ENCODE assay signal across 9 mouse cellular contexts in the genomic region with DNA sequence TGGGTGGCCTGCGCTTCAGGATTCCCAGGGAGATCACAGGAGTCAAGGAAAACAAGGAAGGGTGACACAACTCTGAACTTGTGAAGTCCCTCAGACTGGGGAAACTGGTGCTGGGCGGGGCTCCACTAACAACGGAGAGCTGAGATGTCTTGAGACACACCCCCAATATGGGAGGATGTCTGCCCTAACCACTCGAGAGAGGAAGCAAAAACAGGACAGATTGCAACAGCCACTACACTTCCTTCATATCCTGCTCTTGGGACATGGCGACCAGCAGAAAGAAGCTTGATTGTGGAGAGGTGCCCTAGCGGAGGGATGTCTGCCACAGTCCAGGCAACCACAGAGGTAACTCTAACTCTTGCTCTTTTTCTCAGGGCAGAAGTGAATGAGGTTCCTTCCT. TPM values are rescaled to one million over a fixed set of nuclear protein-coding genes. Genes with fewer than 3 reads are reported as not detected.
DNase-seq lines count a peak whose midpoint lies in the region; ATAC-seq and TF ChIP-seq lines count a peak whose summit lies in the region.
"Had no signal": no experiment of that assay in that cellular context is flagged by ENCODE, and none has a peak within 500 bp of the region (broad histone marks: within the 10 kb centered on the region; RNA-seq: fewer than 3 reads in every experiment).

A gene (plus strand): TSS at position 161 of the 400 bp plus-strand sequence.

- H3K9ac ChIP-seq in heart, embryonic 12.5 days = no peak within 1 kb of the TSS
- no peak within 1 kb of the TSS for H3K9ac ChIP-seq in lung, embryonic 15.5 days
- H3K9ac ChIP-seq: hindbrain, embryonic 15.5 days had no signal

- H3K27me3 ChIP-seq in heart, embryonic 12.5 days (replicated peaks) = no peaks in the 10 kb centered on the region
- no peaks in the 10 kb centered on the region for H3K27me3 ChIP-seq in lung, embryonic 15.5 days
- H3K27me3 ChIP-seq in thymus, adult 2 months (ENCODE audit: control insufficient read depth, insufficient read depth, low read length) = no peaks in the 10 kb centered on the region
- H3K27me3 ChIP-seq: hindbrain, embryonic 15.5 days had no signal

- no peak for TF ChIP-seq CTCF in thymus, adult 2 months (IDR thresholded peaks at IDR 0.05; ENCODE audit: borderline replicate concordance, control insufficient read depth, extremely low read depth, insufficient read depth, low read length, poor library complexity)

- peaks cover 18% of the 10 kb centered on the region for H3K4me1 ChIP-seq in heart, embryonic 12.5 days (replicated peaks)
- peaks cover 15% of the 10 kb centered on the region for H3K4me1 ChIP-seq in lung, embryonic 15.5 days
- peaks cover 16% of the 10 kb centered on the region for H3K4me1 ChIP-seq in thymus, adult 2 months (replicated peaks; ENCODE audit: control insufficient read depth, insufficient read depth, low read length)
- H3K4me1 ChIP-seq: hindbrain, embryonic 15.5 days had no signal

- peak within 1 kb of the TSS; percentile 24; the same call in 1 of the 2 replicates for H3K27ac ChIP-seq in heart, embryonic 12.5 days (ENCODE audit: poor library complexity, severe bottlenecking)
- peak within 1 kb of the TSS; percentile 16; the same call in 1 of the 2 replicates for H3K27ac ChIP-seq in lung, embryonic 15.5 days
- H3K27ac ChIP-seq in thymus, adult 2 months (ENCODE audit: control insufficient read depth, insufficient read depth, low read length) = no peak within 1 kb of the TSS
- H3K27ac ChIP-seq: hindbrain, embryonic 15.5 days had no signal

- no peak for ATAC-seq in heart, embryonic 12.5 days (ENCODE audit: insufficient number of reproducible peaks, low FRiP score)
- no peak for ATAC-seq in lung, embryonic 15.5 days (ENCODE audit: borderline replicate concordance, extremely low read depth, low FRiP score, low TSS enrichment)

- TF ChIP-seq POLR2A in thymus, adult 2 months (IDR thresholded peaks at IDR 0.05; ENCODE audit: control insufficient read depth, extremely low read depth, insufficient read depth, low read length, poor library complexity) = no peak

- peak; percentile 56 for DNase-seq in layer of hippocampus, adult 9-11 months
- DNase-seq in layer of hippocampus, adult 9-10 months (ENCODE audit: low spot score) = no peak
- peak; percentile 21 for DNase-seq in thymus, adult 2 months
- DNase-seq in right cerebral cortex, postnatal 14 days = no peak
- no peak for DNase-seq in kidney, postnatal 10 days
- DNase-seq in urinary bladder, postnatal 14 days (ENCODE audit: low spot score) = no peak

- no peak within 1 kb of the TSS for H3K4me3 ChIP-seq in heart, embryonic 12.5 days
- H3K4me3 ChIP-seq in lung, embryonic 15.5 days = no peak within 1 kb of the TSS
- H3K4me3 ChIP-seq in thymus, adult 2 months (ENCODE audit: control insufficient read depth, insufficient read depth, low read length) = no peak within 1 kb of the TSS
- H3K4me3 ChIP-seq: hindbrain, embryonic 15.5 days had no signal

- H3K9me3 ChIP-seq in heart, embryonic 12.5 days (replicated peaks) = no peaks in the 10 kb centered on the region
- H3K9me3 ChIP-seq in lung, embryonic 15.5 days = no peaks in the 10 kb centered on the region
- H3K9me3 ChIP-seq: hindbrain, embryonic 15.5 days had no signal

- WGBS in heart, embryonic 12.5 days = 54% methylated on average over 6 of the region's 6 CpGs
- WGBS in lung, embryonic 15.5 days = 56% methylated on average over 6 of the region's 6 CpGs
- 21% methylated on average over 6 of the region's 6 CpGs for WGBS in thymus, adult 2 months

- no peak within 1 kb of the TSS for H3K4me2 ChIP-seq in heart, embryonic 12.5 days
- H3K4me2 ChIP-seq in lung, embryonic 15.5 days = no peak within 1 kb of the TSS; the same call in 1 of the 2 replicates
- H3K4me2 ChIP-seq: hindbrain, embryonic 15.5 days had no signal

- H3K36me3 ChIP-seq in heart, embryonic 12.5 days = no peaks in the 10 kb centered on the region
- no peaks in the 10 kb centered on the region for H3K36me3 ChIP-seq in lung, embryonic 15.5 days
- H3K36me3 ChIP-seq in thymus, adult 2 months (ENCODE audit: control insufficient read depth, insufficient read depth, low read length) = no peaks in the 10 kb centered on the region
- H3K36me3 ChIP-seq: hindbrain, embryonic 15.5 days had no signal

RNA-seq across cellular contexts. Expression of the gene that starts here (rescaled TPM):
- polyA plus RNA-seq in heart, embryonic 12.5 days (2016; fragmentation: Nextera tagmentation; extraction: Ambion mirVana) = 0.37 and 0.89 TPM in 2 replicates
- polyA plus RNA-seq in lung, embryonic 15.5 days (2015; fragmentation: Nextera tagmentation; extraction: Ambion mirVana) = 0.88 and 1.1 TPM in 2 replicates
- 2.5 and 3.4 TPM in 2 replicates for polyA plus RNA-seq in thymus, adult 2 months (2012; rRNA removed)

Comparison
In these comparisons a context has a peak if more than half of its experiments do, and no peak if none do; other contexts are left out.
1. DNase-seq: peak in layer of hippocampus, adult 9-11 months (single experiment) and thymus, adult 2 months (single experiment); none in layer of hippocampus, adult 9-10 months (single experiment), right cerebral cortex, postnatal 14 days (single experiment), kidney, postnatal 10 days (single experiment) and urinary bladder, postnatal 14 days (single experiment).